Mouse (Mus musculus): Measurements from ENCODE around the gene Wdr11.

DNA sequence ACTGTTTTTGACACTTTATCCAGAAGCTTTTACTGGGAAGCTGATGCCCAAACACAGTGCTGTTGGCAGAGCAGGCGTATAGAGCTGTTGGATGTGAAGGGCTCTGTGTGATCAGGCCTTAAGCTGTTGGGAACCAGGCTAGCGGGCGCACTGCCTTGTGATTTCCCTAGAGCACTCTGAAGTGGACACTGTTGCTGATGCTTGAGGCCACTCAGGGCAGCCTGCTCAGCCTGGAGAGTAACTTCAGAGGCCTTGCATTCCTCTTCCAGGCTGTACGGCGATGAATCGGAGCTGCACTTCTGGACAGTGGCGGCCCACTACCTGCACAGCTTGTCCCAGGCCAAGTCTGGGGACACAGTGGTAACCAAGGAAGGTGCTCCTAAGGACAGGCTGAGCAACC is 38.7 kb downstream of the Wdr11 start:
- TF ChIP-seq POLR2A (IDR thresholded peaks at IDR 0.05; ENCODE audit: insufficient read depth, low read depth, low read length) = no peak
- no peak for TF ChIP-seq CTCF (IDR thresholded peaks at IDR 0.05; ENCODE audit: insufficient read depth, low read depth, low read length)

Measured in olfactory bulb, adult 2 months (tissue).